Mouse (Mus musculus) 3134 (cell line): ENCODE measurements around the gene B3galt4.
A peak's percentile ranks its signal among the peaks of the same experiment; 100 is the strongest.
"Not testable (repeated sequence)": the region's sequence is repeated elsewhere in the genome, so short reads cannot be mapped to it uniquely, and the experiment has no call there.

Experiments used
- DNase-seq: peaks from one replicate; pipeline ENCODE4 v3.0.0-alpha.2; 2011; ENCODE audit warnings: low spot score; ENCODE audit not compliant: insufficient read length; ENCODE audit errors: extremely low read depth

The B3galt4 gene

GRCm38 (mm10) chr17:33909077-33909868 lies 42.0 kb downstream of the B3galt4 start, which contains the start of gene Daxx:
Daxx (plus strand) TSS chr17:33909414.
- peak; percentile 99 for DNase-seq

GRCm38 (mm10) chr17:33908331-33909076 lies 42.8 kb downstream of the B3galt4 start:
- DNase-seq, result peak; percentile 73

- not testable (repeated sequence) for DNase-seq
Measured at GRCm38 (mm10) chr17:33904835-33905234, 46.5 kb downstream of the B3galt4 start, which contains the start of gene Platr17. Platr17 (plus strand) TSS chr17:33905135.

- DNase-seq, result not testable (repeated sequence)
Measured at GRCm38 (mm10) chr17:33903911-33904651, 47.2 kb downstream of the B3galt4 start.

GRCm38 (mm10) chr17:33902491-33902890 lies 48.8 kb downstream of the B3galt4 start:
- no peak for DNase-seq

- no peak for DNase-seq
Measured at GRCm38 (mm10) chr17:33902079-33902478, 49.2 kb downstream of the B3galt4 start.

GRCm38 (mm10) chr17:33901653-33902052 lies 49.6 kb downstream of the B3galt4 start:
- DNase-seq, result no peak

- DNase-seq, result no peak
Measured at GRCm38 (mm10) chr17:33900989-33901314, 50.3 kb downstream of the B3galt4 start.

- DNase-seq, result no peak
Measured at GRCm38 (mm10) chr17:33900281-33900988, 50.9 kb downstream of the B3galt4 start.
